Mouse (Mus musculus) gastrocnemius, adult 2 months (tissue): ENCODE measurements around the gene Rbm28. TPM values are rescaled to one million over a fixed set of nuclear protein-coding genes. Genes with fewer than 3 reads are reported as not detected.

Experiments used
- DNase-seq: peaks from one replicate; pipeline ENCODE4 v3.0.0; 2022
- H3K27ac ChIP-seq: fragments of 200-600 bp; 2 replicates; pipeline ENCODE4 v1.8.1; 2022; ENCODE audit warnings: mild to moderate bottlenecking
- H3K4me3 ChIP-seq: fragments of 200-600 bp; 2 replicates; pipeline ENCODE4 v1.8.1; 2022; ENCODE audit warnings: mild to moderate bottlenecking, moderate library complexity
- CTCF ChIP-seq: fragments of 200-600 bp; IDR thresholded peaks from 2 replicates; pipeline ENCODE4 v1.8.1; 2022; ENCODE audit warnings: antibody characterized with exemption, mild to moderate bottlenecking, moderate library complexity
- intact Hi-C: fragments of 180-260 bp; cut with DNase I; formaldehyde crosslinking; loops from one replicate; pipeline ENCODE4 v1.15.1; 2025
- long read RNA-seq, 2 experiments: library from polyadenylated mRNA; stranded (forward); transcript quantifications; one replicate each; pipeline ENCODE4 v2.0.0; 2021
- total RNA-seq, 2 experiments: library from RNA; stranded (reverse); gene quantifications; 2 replicates each; pipeline ENCODE4 v1.2.3; 2021

Gene Rbm28
- total RNA-seq, result 10 to 100 TPM; 16.3 to 18.4 TPM
- long read RNA-seq, experiment 1, full-length matches to known transcripts, result 15 of 19 reads
- long read RNA-seq, experiment 1, partial matches to known transcripts, result 1 of 19 reads
- long read RNA-seq, experiment 1, other reads (novel, unspliced or antisense), result 3 of 19 reads
- long read RNA-seq, experiment 2, full-length matches to known transcripts, result 20 of 24 reads
- long read RNA-seq, experiment 2, partial matches to known transcripts, result 3 of 24 reads
- long read RNA-seq, experiment 2, other reads (novel, unspliced or antisense), result 1 of 24 reads

- Histone ChIP-seq H3K27ac (peak within 1 kb of the TSS; percentile 88), H3K4me3 (peak within 1 kb of the TSS; percentile 87)
- intact Hi-C loops, result no loop called here
- peak; percentile 16; the same call in 1 of the 2 replicates for TF ChIP-seq CTCF
- DNase-seq, result peak; percentile 85
Observed at GRCm38 (mm10) chr6:29164314-29165244, at the start of gene Rbm28. TSS of gene Rbm28 (minus strand) at chr6:29165006.

DNA sequence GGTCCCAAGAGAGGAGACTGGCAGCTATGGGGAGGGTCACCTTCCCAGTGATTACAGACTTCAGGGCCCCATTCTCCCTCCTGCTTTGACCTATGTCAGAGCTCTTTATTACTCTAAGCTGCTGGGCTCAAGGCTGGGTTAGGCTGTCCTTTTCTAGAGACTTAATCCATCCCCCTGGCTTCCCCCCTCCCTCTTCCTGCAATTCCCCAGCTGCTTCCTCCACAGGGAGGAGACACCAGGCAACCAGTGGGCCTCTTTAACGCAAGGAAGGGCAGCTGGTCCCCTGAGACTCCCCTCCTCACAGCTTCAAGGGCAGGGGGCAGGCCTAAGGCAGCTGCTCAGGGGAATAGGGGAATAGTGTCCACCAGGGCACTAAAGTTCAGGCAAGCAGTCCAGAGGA lies 49.4 kb upstream of the Rbm28 start:
- Histone ChIP-seq H3K4me3 (peak overlapping the region; percentile 93), H3K27ac (peak overlapping the region; percentile 91)
- peak; percentile 48 for DNase-seq
- no peak for TF ChIP-seq CTCF
- intact Hi-C loops, result no loop called here

GRCm38 (mm10) chr6:29213436-29213835 lies 48.6 kb upstream of the Rbm28 start:
- no peak for TF ChIP-seq CTCF
- DNase-seq, result no peak
- intact Hi-C loops, result no loop called here
- Histone ChIP-seq H3K4me3 (no peak overlapping the region), H3K27ac (peak overlapping the region; percentile 91)

DNA sequence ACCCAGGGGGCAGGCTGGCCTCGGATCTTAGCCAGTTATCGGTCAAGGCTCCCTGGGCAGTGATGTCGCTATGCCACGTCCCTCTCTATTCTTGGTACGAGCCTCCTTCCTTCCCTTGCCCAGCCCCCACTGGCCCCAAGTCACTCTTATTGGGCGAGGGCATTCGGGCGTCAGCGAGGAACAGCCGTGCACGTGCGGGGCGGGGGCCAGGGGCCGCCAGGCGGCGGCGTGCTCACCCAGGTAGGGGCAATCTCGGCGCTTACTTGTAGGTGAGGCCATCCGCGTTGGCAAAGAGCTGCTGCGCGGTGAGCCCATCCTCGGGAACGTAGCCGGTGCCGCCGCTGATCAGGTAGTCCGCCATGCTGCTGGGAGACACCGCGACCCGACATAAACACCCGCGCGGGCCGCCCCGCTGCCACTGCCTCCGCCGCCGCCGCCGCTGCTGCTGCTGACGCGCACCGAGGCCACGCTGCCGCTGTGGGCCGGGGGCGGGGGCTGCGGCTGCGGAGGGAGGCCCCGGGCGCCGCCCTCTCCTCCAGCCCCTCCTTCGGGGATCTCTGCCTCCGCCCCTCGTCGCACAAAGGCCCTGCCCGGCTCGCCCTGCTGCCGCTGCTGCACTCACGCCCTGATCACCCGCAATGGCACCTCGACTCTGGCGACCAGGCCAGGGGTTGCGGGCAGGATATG lies 47.1 kb upstream of the Rbm28 start:
- Histone ChIP-seq H3K27ac (peak overlapping the region; percentile 90), H3K4me3 (peak overlapping the region; percentile 95)
- peak; percentile 87 for DNase-seq
- intact Hi-C loops, result no loop called here
- peak; percentile 16; the same call in 1 of the 2 replicates for TF ChIP-seq CTCF

DNA sequence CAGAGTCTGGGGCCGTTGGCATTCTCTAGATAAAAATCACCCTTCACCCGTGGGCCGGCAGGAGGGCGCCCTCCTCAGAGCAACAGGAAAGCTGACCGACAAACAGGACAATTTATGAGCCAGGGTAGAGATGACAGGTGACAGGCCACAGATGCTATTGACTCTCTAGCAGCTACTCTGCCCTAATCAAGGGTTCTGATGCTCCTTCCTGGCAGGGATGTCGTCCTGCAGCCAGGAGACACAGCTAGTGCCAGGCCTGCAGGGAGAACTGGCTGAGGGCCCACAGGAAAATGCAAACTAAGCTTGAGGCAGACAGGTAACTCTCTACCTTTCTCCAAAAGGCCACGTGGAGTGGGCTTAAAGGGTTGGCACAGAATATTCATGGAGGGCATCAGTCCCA lies 46.3 kb upstream of the Rbm28 start:
- H3K4me3 ChIP-seq, result peak overlapping the region; percentile 95
- TF ChIP-seq CTCF, result no peak
- no peak for DNase-seq
- peak overlapping the region; percentile 90 for H3K27ac ChIP-seq
- intact Hi-C loops, result no loop called here

GRCm38 (mm10) chr6:29210231-29210936 lies 45.6 kb upstream of the Rbm28 start:
- Histone ChIP-seq H3K27ac (no peak overlapping the region), H3K4me3 (no peak overlapping the region; the same call in 1 of the 2 replicates)
- DNase-seq, result no peak
- intact Hi-C loops, result no loop called here
- TF ChIP-seq CTCF, result no peak

DNA sequence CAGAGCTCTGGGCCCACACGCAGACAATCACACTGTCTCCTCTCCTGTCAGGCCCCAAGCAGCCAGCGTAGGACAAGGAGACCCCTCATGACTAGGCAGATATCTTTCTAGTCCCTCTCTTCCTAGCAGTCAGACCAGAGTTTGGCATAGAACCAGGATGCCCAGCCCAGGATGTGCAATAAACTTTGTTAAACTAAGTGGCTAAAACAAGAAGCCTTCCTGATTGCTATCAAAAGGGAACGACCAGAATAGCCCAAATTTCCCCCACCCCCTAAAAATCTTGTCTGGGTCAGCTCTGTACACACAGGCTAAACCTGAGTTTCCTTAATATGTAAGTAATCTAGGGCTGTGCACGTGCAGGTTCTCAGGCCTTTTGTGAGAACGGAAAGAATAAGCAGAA lies 43.4 kb upstream of the Rbm28 start:
- no peak overlapping the region for H3K27ac ChIP-seq
- intact Hi-C loops, result no loop called here
- no peak overlapping the region for H3K4me3 ChIP-seq
- no peak for DNase-seq
- TF ChIP-seq CTCF, result no peak

GRCm38 (mm10) chr6:29207017-29207416 lies 42.2 kb upstream of the Rbm28 start:
- no peak for TF ChIP-seq CTCF
- H3K4me3 ChIP-seq, result no peak overlapping the region
- no peak overlapping the region for H3K27ac ChIP-seq
- intact Hi-C loops, result no loop called here
- DNase-seq, result no peak

DNA sequence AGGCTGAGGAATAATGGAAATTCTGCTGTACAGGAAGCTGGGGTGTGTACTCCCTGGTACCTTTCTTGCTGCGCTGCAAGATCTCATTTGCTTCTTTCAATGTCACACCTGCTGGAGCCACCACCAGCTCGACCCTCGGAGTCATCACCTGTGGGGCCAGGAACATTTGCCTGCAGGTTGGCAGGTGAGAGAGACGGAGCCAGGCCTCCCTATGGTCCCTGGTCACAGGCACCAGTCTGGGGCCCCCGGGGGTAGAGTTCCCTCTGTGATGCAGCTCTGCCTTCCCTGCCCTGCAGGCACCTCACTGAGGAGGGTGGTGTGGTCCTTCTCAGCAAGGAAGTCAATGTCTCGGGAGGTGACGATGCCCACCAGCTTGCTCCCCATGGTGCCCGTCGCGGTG lies 41.2 kb upstream of the Rbm28 start:
- TF ChIP-seq CTCF, result no peak
- Histone ChIP-seq H3K27ac (peak overlapping the region; percentile 79; the same call in 1 of the 2 replicates), H3K4me3 (no peak overlapping the region; the same call in 1 of the 2 replicates)
- DNase-seq, result no peak
- intact Hi-C loops, result no loop called here

DNA sequence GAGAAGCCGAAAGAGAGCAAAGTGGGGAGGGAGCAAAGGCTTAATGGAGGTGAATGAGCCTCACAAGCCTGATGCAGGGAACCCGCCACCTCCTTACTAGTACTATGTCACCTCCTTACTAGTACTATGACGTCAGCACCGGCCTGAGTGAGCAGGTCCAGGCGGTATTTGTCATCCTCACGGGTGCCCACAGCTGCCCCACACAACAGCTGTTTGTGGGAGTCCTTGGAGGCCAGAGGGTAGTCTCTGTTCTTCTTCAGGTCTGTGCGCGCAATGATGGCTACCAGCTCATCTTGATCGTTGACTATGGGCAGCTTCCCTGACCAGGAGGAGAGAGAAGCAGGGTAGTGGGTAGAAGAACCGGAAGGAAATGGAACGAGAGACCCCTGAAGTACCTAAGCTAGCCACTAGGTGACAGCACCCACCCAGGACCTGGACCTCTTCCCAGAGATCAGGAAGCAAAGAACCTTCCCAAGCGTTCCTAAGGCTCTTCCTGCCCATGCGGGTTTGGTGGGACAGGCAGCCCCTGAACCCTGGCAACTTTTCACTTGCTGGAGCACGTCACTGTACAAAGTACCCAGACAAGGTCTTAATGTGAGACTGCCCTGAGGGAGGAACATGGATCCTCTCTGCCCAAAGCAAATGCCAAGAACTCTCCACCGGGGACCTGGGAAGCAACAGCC lies 40.3 kb upstream of the Rbm28 start:
- peak; percentile 95 for TF ChIP-seq CTCF
- intact Hi-C loops, result loop anchor here (1.0 kb wide), 3 partner anchors 35 to 74 kb away; partner anchors contain the start of genes Fam71f2 and Hilpda
- Histone ChIP-seq H3K4me3 (peak overlapping the region; percentile 58), H3K27ac (peak overlapping the region; percentile 79)
- peak; percentile 56 for DNase-seq

- Histone ChIP-seq H3K27ac (no peak overlapping the region), H3K4me3 (no peak overlapping the region)
- intact Hi-C loops, result no loop called here
- DNase-seq, result no peak
- no peak for TF ChIP-seq CTCF
Observed at GRCm38 (mm10) chr6:29203861-29204585, 39.2 kb upstream of the Rbm28 start.
